Mouse (Mus musculus): ENCODE measurements at regions not wholly inside any gene's neighbourhood (a gene's known extent, or its start where the extent isn't known, plus 50 kb on each side); places are given as distances from the start of the nearest gene placed in this dataset.

DNA sequence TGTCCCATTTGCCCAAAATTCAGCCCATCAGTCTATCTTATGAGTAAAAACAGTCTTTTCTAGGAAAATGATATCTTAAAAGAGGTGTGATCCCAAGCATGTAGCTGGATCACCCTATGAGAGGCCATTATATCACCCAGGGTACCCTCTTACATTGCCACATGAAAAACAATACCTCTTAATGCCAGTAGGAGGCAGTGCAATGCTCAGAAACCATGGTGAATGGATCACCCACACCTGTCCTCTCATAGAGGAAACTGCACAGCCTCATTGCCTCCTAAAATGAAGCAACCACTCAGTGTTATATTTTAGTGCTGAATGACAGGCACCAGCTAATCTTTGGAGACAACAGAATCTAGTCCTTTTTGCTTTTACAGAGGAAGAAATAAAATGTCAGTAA lies 114.0 kb upstream of the Nxt1 start:
- 0 out of 2 replicates have a peak, but pooled peaks have one; percentile 18 for ATAC-seq (ENCODE audit: insufficient read depth)
- H3K4me1 ChIP-seq (replicated peaks) = no peaks in the 10 kb centered on the region
- no peak overlapping the region for H3K9ac ChIP-seq
- H3K36me3 ChIP-seq (replicated peaks) = no peaks in the 10 kb centered on the region
- no peaks in the 10 kb centered on the region for H3K27me3 ChIP-seq
- H3K4me3 ChIP-seq (replicated peaks) = no peak overlapping the region
- no peak overlapping the region for H3K27ac ChIP-seq (replicated peaks)
- no peaks in the 10 kb centered on the region for H3K9me3 ChIP-seq (replicated peaks)
- no peak overlapping the region for H3K4me2 ChIP-seq

GRCm38 (mm10) chr2:148551207-148551606 lies 107.8 kb upstream of the Cd93 start:
- no peak overlapping the region for H3K4me2 ChIP-seq
- no peaks in the 10 kb centered on the region for H3K4me1 ChIP-seq (replicated peaks)
- ATAC-seq (ENCODE audit: insufficient read depth) = no peak
- H3K36me3 ChIP-seq (replicated peaks) = no peaks in the 10 kb centered on the region
- 57% methylated on average over 4 of the region's 4 CpGs for WGBS (ENCODE audit: insufficient replicate concordance)
- no peak overlapping the region for H3K4me3 ChIP-seq (replicated peaks)
- no peaks in the 10 kb centered on the region for H3K9me3 ChIP-seq (replicated peaks)
- H3K27ac ChIP-seq (replicated peaks) = no peak overlapping the region
- H3K27me3 ChIP-seq = no peaks in the 10 kb centered on the region
- H3K9ac ChIP-seq = no peak overlapping the region

DNA sequence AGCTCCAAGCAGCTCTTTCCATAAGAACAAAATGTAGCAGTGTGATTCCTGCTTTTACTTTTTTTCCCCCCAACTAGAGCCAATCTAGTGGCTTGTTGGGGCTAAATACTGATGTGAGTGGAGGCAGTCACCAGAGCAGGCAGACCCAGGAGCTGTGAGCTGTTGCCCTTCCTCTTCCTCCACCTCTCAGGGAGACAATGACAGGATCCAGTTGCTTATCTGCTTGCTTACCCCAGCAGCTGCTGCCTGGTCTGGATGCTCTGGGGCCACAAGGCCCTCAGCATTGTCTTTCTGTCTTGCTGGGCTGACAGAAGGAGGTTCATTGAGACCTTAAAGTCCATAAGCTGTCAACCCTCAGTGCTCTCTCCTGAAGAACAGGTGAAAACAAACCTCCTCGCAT lies 106.3 kb upstream of the Cd93 start:
- 40% methylated on average over 1 of the region's 1 CpGs for WGBS (ENCODE audit: insufficient replicate concordance)
- H3K4me3 ChIP-seq (replicated peaks) = no peak overlapping the region
- no peak for ATAC-seq (ENCODE audit: insufficient read depth)
- no peaks in the 10 kb centered on the region for H3K4me1 ChIP-seq (replicated peaks)
- H3K36me3 ChIP-seq (replicated peaks) = no peaks in the 10 kb centered on the region
- H3K27me3 ChIP-seq = no peaks in the 10 kb centered on the region
- H3K27ac ChIP-seq (replicated peaks) = no peak overlapping the region
- no peaks in the 10 kb centered on the region for H3K9me3 ChIP-seq (replicated peaks)
- no peak overlapping the region for H3K9ac ChIP-seq
- H3K4me2 ChIP-seq = no peak overlapping the region

DNA sequence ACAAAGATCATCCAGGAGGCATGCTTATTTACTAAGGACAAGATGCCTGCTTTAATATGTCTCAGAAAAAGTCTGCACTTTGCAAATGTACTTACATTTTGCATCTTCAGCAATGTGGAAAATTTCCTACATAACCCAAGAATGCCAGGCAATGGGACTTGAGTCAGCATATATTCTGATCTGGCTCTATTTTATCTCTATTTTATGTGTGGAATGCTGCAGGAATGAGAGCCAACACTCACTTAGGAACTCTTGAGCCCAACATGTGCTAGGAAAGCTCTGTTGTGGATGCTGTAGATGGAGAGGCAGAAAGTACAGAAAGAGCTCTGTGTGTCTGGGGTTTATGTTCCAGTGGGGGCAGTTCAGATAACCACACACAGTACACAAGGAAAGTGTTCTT lies 99.0 kb upstream of the Cd93 start:
- H3K9ac ChIP-seq = no peak overlapping the region
- H3K27me3 ChIP-seq = no peaks in the 10 kb centered on the region
- H3K27ac ChIP-seq (replicated peaks) = no peak overlapping the region
- H3K4me3 ChIP-seq (replicated peaks) = no peak overlapping the region
- no peaks in the 10 kb centered on the region for H3K9me3 ChIP-seq (replicated peaks)
- no peaks in the 10 kb centered on the region for H3K36me3 ChIP-seq (replicated peaks)
- H3K4me2 ChIP-seq = no peak overlapping the region
- no peaks in the 10 kb centered on the region for H3K4me1 ChIP-seq (replicated peaks)
- no peak for ATAC-seq (ENCODE audit: insufficient read depth)

DNA sequence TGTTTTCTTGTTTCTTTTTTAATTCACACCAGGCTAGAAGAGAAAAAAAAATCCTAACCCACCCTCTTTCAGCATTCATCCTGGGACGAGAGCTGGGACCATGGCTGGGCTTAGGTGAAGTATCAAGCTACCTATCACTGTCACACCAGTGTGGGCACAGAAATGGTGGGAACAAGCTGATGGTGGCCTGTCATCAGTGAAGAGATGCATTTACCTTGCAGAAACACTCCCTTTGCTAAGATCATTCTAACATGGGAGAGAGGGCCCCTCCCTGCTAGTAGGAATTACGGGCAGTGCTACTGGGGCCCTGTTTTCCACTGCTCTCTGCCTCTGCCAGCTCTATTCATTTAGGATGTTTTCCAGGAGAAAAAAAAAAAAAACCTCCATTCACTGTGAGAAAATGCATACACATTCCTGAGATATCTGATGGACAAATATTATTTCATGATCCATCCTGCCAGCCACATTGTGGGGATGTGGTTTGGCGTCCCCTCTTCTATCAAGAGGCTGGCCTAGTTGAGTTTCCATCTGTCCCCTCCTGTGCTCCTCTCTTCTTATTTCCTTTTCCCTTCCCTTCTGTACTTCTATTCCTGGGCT lies 94.6 kb upstream of the Cd93 start:
- Histone ChIP-seq H3K4me1 (replicated peaks) (no peaks in the 10 kb centered on the region), H3K36me3 (replicated peaks) (no peaks in the 10 kb centered on the region), H3K4me2 (no peak overlapping the region), H3K27me3 (no peaks in the 10 kb centered on the region), H3K4me3 (replicated peaks) (no peak overlapping the region), H3K9me3 (replicated peaks) (no peaks in the 10 kb centered on the region), H3K27ac (replicated peaks) (no peak overlapping the region), H3K9ac (no peak overlapping the region)
- WGBS (ENCODE audit: insufficient replicate concordance) = 67% methylated on average over 3 of the region's 3 CpGs
- no peak for ATAC-seq (ENCODE audit: insufficient read depth)

DNA sequence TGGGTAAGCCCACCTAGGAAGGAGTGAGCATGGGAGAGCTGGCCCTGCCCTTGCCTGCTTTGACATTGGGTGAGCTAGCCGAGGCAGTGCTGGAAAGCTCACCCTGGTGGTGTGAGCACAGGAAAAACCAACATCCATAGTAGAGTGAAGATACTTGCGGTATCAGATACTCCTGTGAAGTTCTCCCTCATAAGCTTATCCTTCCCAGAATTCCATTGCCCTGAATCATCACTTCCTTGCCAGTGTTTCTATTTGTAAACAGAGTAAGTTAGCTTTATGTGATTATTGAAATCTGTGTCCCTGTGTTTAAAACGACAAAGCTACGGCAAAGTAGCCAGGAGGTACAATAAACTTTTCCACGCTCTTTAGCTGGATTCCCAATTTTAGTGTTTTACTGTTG lies 93.9 kb upstream of the Cd93 start:
- Histone ChIP-seq H3K9ac (no peak overlapping the region), H3K36me3 (replicated peaks) (no peaks in the 10 kb centered on the region), H3K27ac (replicated peaks) (no peak overlapping the region), H3K4me1 (replicated peaks) (no peaks in the 10 kb centered on the region), H3K27me3 (no peaks in the 10 kb centered on the region), H3K9me3 (replicated peaks) (no peaks in the 10 kb centered on the region), H3K4me3 (replicated peaks) (no peak overlapping the region), H3K4me2 (no peak overlapping the region)
- 64% methylated on average over 5 of the region's 5 CpGs for WGBS (ENCODE audit: insufficient replicate concordance)
- no peak for ATAC-seq (ENCODE audit: insufficient read depth)

DNA sequence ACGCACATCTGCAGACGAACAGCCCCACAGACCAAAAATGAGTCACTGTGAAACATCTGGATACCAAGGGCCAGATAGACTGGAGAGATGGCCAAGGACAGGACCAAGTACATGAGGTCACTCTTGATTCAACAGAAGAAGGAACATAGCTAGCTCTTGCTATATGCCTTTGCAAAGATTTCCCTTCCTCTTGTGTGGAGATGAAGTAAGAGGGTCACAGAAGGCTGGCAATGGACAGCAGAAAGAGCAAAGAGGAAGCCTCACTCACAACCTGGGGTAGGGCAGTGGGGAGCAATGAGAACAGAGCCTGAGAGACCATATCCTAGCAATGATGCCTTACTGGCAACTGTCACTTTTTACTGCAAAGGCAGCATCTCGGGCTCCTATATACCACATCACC lies 93.2 kb upstream of the Cd93 start:
- no peak for ATAC-seq (ENCODE audit: insufficient read depth)
- WGBS (ENCODE audit: insufficient replicate concordance) = 66% methylated on average over 3 of the region's 3 CpGs

DNA sequence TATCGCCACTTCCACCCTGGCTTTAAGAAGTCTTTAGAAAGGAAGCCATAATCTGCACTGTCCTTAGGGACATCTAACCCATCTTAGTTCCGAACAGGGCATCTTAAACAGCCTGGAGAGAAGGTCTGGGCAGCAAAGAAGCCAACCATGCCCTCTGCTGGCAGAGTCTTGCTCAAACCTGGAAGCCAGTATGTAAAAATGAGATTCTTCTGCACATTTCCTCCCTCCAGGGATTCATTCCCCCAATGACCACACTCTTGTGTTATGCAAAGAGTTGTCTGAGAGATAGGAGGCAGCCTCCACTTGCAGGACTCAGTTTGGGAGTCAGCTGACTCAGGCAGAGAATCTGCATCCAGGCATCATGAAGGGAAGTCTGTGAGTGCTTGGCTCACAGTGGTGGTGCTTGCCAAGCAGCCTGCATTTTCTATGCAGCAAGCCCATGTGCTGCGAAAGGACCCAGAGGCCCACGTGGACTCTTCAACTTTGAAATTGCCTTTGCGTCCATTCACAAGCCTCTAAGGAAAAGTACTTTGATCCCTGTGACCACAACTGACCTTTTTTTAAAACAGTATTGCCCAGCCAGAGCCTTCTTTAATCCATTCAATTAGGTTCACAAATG lies 92.3 kb upstream of the Cd93 start:
- WGBS (ENCODE audit: insufficient replicate concordance) = 45% methylated on average over 5 of the region's 5 CpGs
- Histone ChIP-seq H3K9ac (no peak overlapping the region), H3K36me3 (replicated peaks) (no peaks in the 10 kb centered on the region), H3K4me2 (no peak overlapping the region), H3K9me3 (replicated peaks) (no peaks in the 10 kb centered on the region), H3K27me3 (no peaks in the 10 kb centered on the region), H3K4me3 (replicated peaks) (no peak overlapping the region), H3K4me1 (replicated peaks) (no peaks in the 10 kb centered on the region), H3K27ac (replicated peaks) (no peak overlapping the region)
- ATAC-seq (ENCODE audit: insufficient read depth) = no peak; the same call in 1 of the 2 replicates

More for the DNA sequence above, 93.2 kb upstream of the Cd93 start:
- Histone ChIP-seq H3K4me1 (replicated peaks) (no peaks in the 10 kb centered on the region), H3K27me3 (no peaks in the 10 kb centered on the region), H3K9ac (no peak overlapping the region), H3K4me2 (no peak overlapping the region), H3K4me3 (replicated peaks) (no peak overlapping the region), H3K36me3 (replicated peaks) (no peaks in the 10 kb centered on the region), H3K9me3 (replicated peaks) (no peaks in the 10 kb centered on the region), H3K27ac (replicated peaks) (no peak overlapping the region)

DNA sequence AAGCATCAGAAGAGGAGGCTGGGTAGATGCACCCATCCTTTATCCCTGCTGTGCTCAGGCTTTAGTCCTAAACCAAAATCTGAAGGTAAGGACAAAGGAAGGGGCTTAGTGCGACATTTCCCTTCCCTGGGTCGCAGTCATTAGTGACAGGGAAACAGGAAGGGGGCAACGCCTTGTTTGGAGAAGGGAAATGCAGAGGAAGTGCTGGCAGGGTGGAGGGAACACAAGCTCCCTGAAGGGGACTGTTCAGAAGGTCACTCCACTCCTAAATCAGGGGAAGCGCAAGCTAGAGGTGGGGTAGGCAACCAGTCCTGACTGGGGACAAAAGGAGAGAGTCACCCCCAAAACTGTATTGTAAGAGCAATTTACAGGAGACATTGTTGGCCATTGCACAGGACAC lies 88.7 kb upstream of the Cd93 start:
- H3K27ac ChIP-seq (replicated peaks) = no peak overlapping the region
- 28% methylated on average over 4 of the region's 4 CpGs for WGBS (ENCODE audit: insufficient replicate concordance)
- ATAC-seq (ENCODE audit: insufficient read depth) = no peak
- H3K9me3 ChIP-seq (replicated peaks) = no peaks in the 10 kb centered on the region
- H3K9ac ChIP-seq = no peak overlapping the region
- H3K4me2 ChIP-seq = no peak overlapping the region
- no peak overlapping the region for H3K4me3 ChIP-seq (replicated peaks)
- no peaks in the 10 kb centered on the region for H3K4me1 ChIP-seq (replicated peaks)
- no peaks in the 10 kb centered on the region for H3K27me3 ChIP-seq
- no peaks in the 10 kb centered on the region for H3K36me3 ChIP-seq (replicated peaks)

GRCm38 (mm10) chr2:148530546-148530945 lies 87.2 kb upstream of the Cd93 start:
- H3K9ac ChIP-seq = no peak overlapping the region
- 41% methylated on average over 4 of the region's 4 CpGs for WGBS (ENCODE audit: insufficient replicate concordance)
- H3K4me3 ChIP-seq (replicated peaks) = no peak overlapping the region
- no peaks in the 10 kb centered on the region for H3K9me3 ChIP-seq (replicated peaks)
- H3K4me1 ChIP-seq (replicated peaks) = no peaks in the 10 kb centered on the region
- ATAC-seq (ENCODE audit: insufficient read depth) = no peak
- H3K27ac ChIP-seq (replicated peaks) = no peak overlapping the region
- no peaks in the 10 kb centered on the region for H3K27me3 ChIP-seq
- no peak overlapping the region for H3K4me2 ChIP-seq
- no peaks in the 10 kb centered on the region for H3K36me3 ChIP-seq (replicated peaks)

GRCm38 (mm10) chr2:148529900-148530299 lies 86.5 kb upstream of the Cd93 start:
- Histone ChIP-seq H3K36me3 (replicated peaks) (no peaks in the 10 kb centered on the region), H3K9ac (no peak overlapping the region), H3K27me3 (no peaks in the 10 kb centered on the region), H3K4me2 (no peak overlapping the region), H3K9me3 (replicated peaks) (no peaks in the 10 kb centered on the region), H3K4me1 (replicated peaks) (no peaks in the 10 kb centered on the region), H3K27ac (replicated peaks) (no peak overlapping the region), H3K4me3 (replicated peaks) (no peak overlapping the region)
- WGBS (ENCODE audit: insufficient replicate concordance) = 54% methylated on average over 2 of the region's 2 CpGs
- ATAC-seq (ENCODE audit: insufficient read depth) = no peak

DNA sequence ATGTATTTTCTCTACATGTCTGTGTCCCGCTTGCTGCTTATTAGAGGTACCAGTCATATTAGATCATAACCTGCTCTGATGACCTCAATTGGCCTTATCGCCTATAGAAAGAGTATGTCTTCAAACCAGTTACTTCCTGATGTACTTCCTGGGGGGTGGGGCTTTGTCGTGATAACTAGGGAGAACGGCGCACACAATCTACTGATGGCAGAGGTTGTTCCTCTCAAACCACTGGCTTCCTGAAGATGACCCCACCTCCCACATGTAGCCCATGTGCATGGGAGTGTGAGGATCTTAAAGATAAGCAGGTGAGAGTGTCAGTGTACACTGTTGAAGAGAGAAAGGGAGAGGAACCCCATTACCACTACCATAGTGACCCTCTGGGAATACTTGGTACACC lies 84.4 kb upstream of the Cd93 start:
- 15% methylated on average over 5 of the region's 5 CpGs for WGBS (ENCODE audit: insufficient replicate concordance)
- ATAC-seq (ENCODE audit: insufficient read depth) = no peak

More for the DNA sequence above, 84.4 kb upstream of the Cd93 start:
- no peak overlapping the region for H3K27ac ChIP-seq (replicated peaks)
- H3K36me3 ChIP-seq (replicated peaks) = no peaks in the 10 kb centered on the region
- no peak overlapping the region for H3K4me3 ChIP-seq (replicated peaks)
- H3K9me3 ChIP-seq (replicated peaks) = no peaks in the 10 kb centered on the region
- H3K9ac ChIP-seq = no peak overlapping the region
- no peaks in the 10 kb centered on the region for H3K4me1 ChIP-seq (replicated peaks)
- no peak overlapping the region for H3K4me2 ChIP-seq
- H3K27me3 ChIP-seq = no peaks in the 10 kb centered on the region
